Mouse (Mus musculus): Measurements from ENCODE around the gene Tbck. TPM values are rescaled to one million over a fixed set of nuclear protein-coding genes. Genes with fewer than 3 reads are reported as not detected.

The Tbck gene
- polyA plus RNA-seq, 1 experiment from 2014 or later, result 14.8 TPM

DNA sequence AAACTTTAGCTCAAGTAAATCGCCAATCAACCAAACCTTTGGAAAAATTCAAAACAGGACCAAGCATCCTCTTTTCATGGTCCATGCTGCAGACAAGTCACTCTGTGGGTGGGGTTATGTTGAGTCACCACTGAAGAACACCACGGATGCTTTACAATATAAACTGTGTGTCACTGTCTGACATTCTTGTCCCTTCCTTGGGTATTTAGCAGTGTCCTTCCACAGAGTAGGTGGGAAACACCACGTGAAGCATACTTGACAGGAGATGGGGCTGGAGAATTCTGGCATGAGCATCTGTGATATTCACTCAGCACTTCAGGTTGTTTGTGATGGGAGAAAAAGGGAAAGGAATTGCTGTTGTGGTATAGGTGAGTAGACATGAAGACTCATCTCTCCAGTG is 183.0 kb downstream of the Tbck start:
- no peaks in the 10 kb centered on the region for H3K36me3 ChIP-seq
- no peak overlapping the region for H3K4me3 ChIP-seq
- peaks cover 3% of the 10 kb centered on the region; the same call in 1 of the 2 replicates for H3K4me1 ChIP-seq
- no peaks in the 10 kb centered on the region for H3K9me3 ChIP-seq
- H3K27me3 ChIP-seq (ENCODE audit: insufficient read depth, poor library complexity, severe bottlenecking), result no peaks in the 10 kb centered on the region
- no peak for DNase-seq (ENCODE audit: low spot score)
- no peak overlapping the region for H3K27ac ChIP-seq
- 81% methylated on average over 3 of the region's 3 CpGs for WGBS

DNA sequence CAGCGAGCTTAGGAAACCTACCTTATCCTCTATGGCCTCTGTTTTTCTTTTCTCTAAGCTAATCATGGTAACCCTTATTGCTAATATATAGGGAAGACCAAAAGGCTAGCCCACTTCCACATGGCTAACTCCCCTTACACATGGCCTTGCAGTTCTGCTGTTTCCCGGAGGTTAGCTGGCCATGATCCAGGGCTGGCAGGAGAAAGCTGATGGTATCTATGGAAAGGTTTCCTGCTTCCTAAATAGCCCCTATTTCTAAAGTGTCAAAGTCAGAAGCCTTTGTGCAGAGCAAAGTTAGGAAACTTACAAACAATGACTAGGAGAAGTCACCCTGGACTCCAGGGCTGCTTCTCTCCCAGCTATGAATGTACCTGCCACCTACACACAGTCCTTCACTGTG is 184.9 kb downstream of the Tbck start:
- DNase-seq (ENCODE audit: low spot score), result no peak
- Histone ChIP-seq H3K36me3 (no peaks in the 10 kb centered on the region), H3K4me3 (no peak overlapping the region), H3K9me3 (no peaks in the 10 kb centered on the region), H3K4me1 (peaks cover 7% of the 10 kb centered on the region), H3K27me3 (ENCODE audit: insufficient read depth, poor library complexity, severe bottlenecking) (no peaks in the 10 kb centered on the region), H3K27ac (no peak overlapping the region)
- 62% methylated on average over 2 of the region's 2 CpGs for WGBS

DNA sequence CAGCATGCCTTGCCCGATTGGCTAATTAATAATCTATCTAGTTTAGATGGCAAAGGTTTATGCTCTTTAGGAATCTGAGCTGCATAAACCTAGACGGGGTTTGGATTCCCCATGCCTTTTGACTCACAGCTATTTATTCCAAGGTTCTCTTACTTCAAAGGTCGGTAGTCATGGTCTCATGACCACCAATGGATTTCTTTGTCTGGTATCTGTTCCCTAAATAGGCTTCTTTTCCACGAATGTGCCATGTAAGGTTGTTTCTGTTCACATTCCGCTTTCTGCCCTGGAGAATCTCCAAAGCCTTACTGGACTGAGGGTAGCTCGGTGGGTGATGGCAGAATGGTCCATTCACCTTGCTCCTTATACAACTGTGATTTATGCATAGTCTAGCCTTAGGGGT is 186.1 kb downstream of the Tbck start:
- Histone ChIP-seq H3K9me3 (no peaks in the 10 kb centered on the region), H3K4me1 (peaks cover 7% of the 10 kb centered on the region), H3K27me3 (ENCODE audit: insufficient read depth, poor library complexity, severe bottlenecking) (no peaks in the 10 kb centered on the region), H3K4me3 (no peak overlapping the region), H3K27ac (no peak overlapping the region), H3K36me3 (no peaks in the 10 kb centered on the region)
- 79% methylated on average over 6 of the region's 6 CpGs for WGBS
- DNase-seq (ENCODE audit: low spot score), result no peak

DNA sequence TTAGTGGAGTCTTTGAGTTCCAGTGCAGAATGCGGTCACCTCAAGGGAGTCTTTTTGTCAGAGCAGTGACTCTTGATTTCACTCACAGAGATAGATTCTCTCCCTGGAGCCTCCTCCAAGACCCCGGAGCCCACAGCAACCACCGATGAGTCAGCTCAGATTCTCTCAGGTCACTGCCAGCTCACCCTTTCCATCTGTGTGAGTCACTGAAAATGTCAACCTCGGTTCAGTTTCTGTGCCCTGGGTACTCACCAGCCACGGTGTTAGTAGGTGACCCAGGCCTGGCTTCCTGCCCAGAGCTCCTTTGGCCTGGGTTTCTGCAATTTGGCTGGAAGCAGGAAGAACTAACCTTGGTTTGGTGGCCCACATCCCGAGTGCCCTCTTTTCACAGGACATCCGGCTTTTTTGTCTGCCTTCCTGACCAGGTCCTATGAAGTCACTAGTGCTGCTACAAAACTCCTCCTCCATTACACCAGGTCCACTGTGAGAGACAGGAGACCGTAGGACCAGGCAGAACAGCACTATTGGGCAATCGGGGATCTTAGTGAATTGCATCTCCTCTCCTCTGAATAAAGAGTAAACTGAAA is 187.5 kb downstream of the Tbck start:
- DNase-seq (ENCODE audit: low spot score), result no peak

DNA sequence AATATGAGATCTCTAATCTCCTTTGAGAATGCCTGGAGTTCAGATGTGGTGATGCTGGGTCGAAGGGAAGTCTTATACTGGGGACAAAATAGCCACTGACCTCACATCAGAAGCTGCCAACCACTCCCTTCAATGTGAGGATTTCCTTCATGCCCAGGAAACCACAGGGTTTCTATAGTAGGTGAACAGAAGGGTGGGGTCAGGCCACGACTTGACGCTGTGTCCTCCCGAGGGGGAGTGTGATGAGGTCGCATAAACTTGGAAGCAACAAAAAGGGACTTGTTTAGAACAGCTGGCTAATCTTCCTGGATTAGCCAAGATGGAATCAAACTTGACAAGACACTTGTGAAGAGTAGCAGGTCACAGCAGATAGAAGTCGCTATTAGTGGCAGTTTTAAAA is 189.3 kb downstream of the Tbck start:
- 47% methylated on average over 6 of the region's 6 CpGs for WGBS
- Histone ChIP-seq H3K27me3 (ENCODE audit: insufficient read depth, poor library complexity, severe bottlenecking) (no peaks in the 10 kb centered on the region), H3K9me3 (no peaks in the 10 kb centered on the region), H3K27ac (no peak overlapping the region), H3K4me1 (peaks cover 25% of the 10 kb centered on the region), H3K36me3 (no peaks in the 10 kb centered on the region), H3K4me3 (no peak overlapping the region)
- no peak for DNase-seq (ENCODE audit: low spot score)

More for the DNA sequence above, 187.5 kb downstream of the Tbck start:
- H3K9me3 ChIP-seq, result no peaks in the 10 kb centered on the region
- H3K4me1 ChIP-seq, result peaks cover 11% of the 10 kb centered on the region
- no peak overlapping the region for H3K4me3 ChIP-seq
- no peaks in the 10 kb centered on the region for H3K27me3 ChIP-seq (ENCODE audit: insufficient read depth, poor library complexity, severe bottlenecking)
- no peaks in the 10 kb centered on the region for H3K36me3 ChIP-seq
- 75% methylated on average over 9 of the region's 9 CpGs for WGBS
- H3K27ac ChIP-seq, result peak overlapping the region; percentile 36; the same call in 1 of the 2 replicates

DNA sequence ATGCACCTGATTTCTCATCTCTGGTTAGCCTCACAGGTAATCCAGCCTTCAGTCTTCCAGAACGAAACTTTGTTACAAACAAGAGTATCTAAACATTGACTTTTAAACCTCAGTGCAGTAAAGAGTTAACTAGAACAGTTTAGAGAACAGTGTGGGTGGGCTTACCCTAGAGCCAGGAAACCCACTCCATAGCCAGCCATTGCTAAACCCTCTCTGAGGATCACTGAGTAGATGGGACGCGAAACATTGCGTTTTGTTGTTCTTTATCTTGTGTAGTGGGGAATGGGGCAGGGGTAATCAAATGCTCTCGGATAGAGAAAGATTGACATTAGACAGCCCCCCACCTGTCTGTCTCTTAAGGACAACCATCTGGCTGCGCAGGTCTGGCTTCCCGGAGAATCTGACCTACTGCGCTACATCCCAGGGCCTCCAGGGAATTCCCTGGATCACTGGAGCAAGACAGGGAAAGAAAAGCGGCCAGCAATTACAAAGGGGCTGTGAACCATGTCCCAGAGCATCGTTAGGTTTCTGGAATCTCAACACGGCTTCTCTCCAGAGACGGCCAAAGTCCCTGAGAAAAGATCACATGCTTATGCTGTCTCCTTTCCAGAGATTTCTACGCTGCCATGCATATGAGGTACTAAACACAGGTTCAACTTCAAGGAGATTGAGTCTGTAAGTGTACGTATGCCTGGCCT is 192.2 kb downstream of the Tbck start:
- H3K27ac ChIP-seq, result no peak overlapping the region
- no peaks in the 10 kb centered on the region for H3K27me3 ChIP-seq (ENCODE audit: insufficient read depth, poor library complexity, severe bottlenecking)
- H3K36me3 ChIP-seq, result no peaks in the 10 kb centered on the region
- peaks cover 25% of the 10 kb centered on the region for H3K4me1 ChIP-seq
- no peak for DNase-seq (ENCODE audit: low spot score)
- H3K9me3 ChIP-seq, result no peaks in the 10 kb centered on the region
- WGBS, result 62% methylated on average over 14 of the region's 14 CpGs
- H3K4me3 ChIP-seq, result 0 out of 2 replicates have a peak overlapping the region, but pooled peaks have one; percentile 1

DNA sequence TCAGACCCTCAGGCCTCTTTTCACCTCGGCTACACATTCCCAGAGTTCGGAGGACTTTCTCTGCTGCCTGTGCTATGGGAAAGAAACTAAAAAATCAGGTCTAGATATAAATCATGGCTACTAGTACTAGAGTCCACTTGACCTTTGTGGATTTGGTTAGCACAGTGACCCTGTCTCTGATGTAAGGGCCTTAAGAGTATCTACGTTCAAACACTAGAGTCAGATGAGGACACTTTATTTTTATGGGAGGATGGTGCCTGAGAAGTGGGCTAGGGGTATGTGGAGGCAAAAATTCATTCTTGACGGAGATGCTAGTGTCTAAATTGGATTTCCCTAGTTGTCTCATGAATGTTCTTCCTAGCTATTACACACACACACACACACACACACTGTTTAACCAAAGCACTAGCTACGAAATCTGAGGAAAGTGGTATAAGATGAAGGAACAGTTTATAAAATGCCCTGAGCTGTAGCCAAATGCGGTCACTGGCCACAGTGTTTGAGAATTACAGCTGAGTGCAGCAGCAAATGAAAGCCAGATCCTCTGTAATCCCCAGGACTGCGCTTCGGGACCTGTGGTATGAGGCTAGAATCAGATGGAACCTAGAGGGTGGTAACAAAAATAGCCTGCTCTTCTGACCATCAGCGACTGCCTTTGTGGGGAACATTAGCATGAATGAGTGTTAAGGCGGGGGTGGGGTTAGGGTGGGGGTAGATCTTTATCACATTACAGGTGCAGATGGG is 193.2 kb downstream of the Tbck start:
- Histone ChIP-seq H3K4me1 (peaks cover 22% of the 10 kb centered on the region), H3K27me3 (ENCODE audit: insufficient read depth, poor library complexity, severe bottlenecking) (no peaks in the 10 kb centered on the region), H3K36me3 (no peaks in the 10 kb centered on the region), H3K9me3 (no peaks in the 10 kb centered on the region), H3K4me3 (no peak overlapping the region), H3K27ac (peak overlapping the region; percentile 31)
- 44% methylated on average over 10 of the region's 10 CpGs for WGBS
- no peak for DNase-seq (ENCODE audit: low spot score)

DNA sequence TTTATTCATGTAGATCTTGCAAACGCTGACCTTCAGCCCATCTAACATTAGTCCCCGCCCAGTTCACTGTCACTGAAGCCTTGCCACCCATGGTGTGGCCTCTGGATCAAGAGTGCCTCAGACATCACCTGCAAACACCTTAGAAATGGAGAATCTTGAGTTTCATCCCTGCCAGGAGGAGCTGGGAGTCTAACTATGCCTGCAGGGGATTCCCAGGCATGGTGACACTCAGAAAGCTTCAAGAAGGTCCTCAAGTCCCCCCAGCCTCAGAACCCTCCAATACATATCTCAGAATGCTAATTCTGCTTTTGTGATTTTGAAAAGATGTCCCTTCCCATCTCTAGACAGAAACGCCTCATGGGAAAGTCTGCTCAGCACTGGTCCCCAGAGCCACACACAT is 196.4 kb downstream of the Tbck start:
- Histone ChIP-seq H3K27me3 (ENCODE audit: insufficient read depth, poor library complexity, severe bottlenecking) (no peaks in the 10 kb centered on the region), H3K4me3 (no peak overlapping the region), H3K27ac (no peak overlapping the region), H3K36me3 (no peaks in the 10 kb centered on the region), H3K4me1 (peaks cover 27% of the 10 kb centered on the region), H3K9me3 (no peaks in the 10 kb centered on the region)
- 74% methylated on average over 3 of the region's 3 CpGs for WGBS
- DNase-seq (ENCODE audit: low spot score), result no peak

DNA sequence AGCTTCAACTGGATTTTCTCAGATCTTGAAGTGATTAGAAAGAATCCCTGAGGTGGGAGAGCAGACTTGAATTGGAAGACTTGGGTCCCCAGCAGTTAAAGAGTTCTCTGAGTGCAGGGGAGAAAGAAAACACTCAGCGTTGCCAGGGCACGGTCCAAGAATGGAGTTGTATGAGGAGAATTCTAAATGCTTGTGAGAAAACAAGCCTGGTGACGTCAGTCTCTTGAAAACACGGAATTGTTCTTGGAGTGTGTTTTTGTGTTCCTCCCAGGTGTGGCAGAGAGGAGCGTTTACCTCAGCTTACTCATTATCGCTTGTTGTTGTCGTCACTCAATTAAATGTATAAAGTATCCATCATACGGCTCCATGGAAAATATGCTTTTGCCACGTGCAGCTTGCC is 196.9 kb downstream of the Tbck start:
- peaks cover 27% of the 10 kb centered on the region for H3K4me1 ChIP-seq
- H3K27me3 ChIP-seq (ENCODE audit: insufficient read depth, poor library complexity, severe bottlenecking), result no peaks in the 10 kb centered on the region
- 81% methylated on average over 9 of the region's 9 CpGs for WGBS
- no peak for DNase-seq (ENCODE audit: low spot score)
- H3K36me3 ChIP-seq, result no peaks in the 10 kb centered on the region
- H3K27ac ChIP-seq, result no peak overlapping the region
- no peaks in the 10 kb centered on the region for H3K9me3 ChIP-seq
- H3K4me3 ChIP-seq, result no peak overlapping the region

DNA sequence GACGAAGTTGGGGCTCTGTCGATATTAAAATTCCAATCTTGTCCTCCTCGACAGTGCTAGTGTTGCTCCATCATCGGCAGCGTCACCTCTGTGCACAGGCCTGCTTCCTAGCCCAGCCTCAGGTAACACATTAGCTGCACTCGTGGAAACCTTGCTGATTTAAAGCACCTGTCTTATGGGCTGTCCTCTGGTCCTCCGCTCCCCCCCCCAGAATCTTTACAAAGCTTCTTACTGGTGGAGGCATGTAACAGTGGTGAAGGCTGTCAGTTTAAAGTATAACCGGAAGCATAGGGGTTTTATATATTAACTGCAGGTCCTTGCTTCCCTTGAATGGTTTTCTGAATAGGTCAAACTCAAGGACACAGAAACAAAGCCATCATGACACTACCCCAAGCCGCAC is 199.3 kb downstream of the Tbck start:
- WGBS, result 80% methylated on average over 9 of the region's 9 CpGs

DNA sequence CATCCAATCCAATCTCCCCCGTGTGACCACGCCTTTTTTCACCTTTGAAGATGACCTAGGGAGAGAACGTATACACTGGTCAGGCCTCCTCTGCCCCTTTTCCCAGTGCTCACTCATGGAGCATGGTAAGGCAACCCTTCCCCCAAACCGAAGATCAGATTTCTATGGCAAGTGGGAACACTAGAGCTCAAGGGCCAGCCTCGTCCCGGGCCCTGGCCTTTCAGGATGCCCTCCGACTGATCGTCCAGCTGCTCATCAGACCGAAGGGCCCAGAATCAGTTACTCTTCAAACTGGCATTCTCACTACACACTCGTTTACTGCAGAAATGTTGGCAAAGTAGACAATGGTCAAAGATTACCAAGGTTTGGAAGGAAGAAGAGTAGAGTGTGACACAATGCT is 200.5 kb downstream of the Tbck start:
- H3K9me3 ChIP-seq, result no peaks in the 10 kb centered on the region
- H3K4me3 ChIP-seq, result no peak overlapping the region
- WGBS, result 72% methylated on average over 10 of the region's 10 CpGs

More for the DNA sequence above, 199.3 kb downstream of the Tbck start:
- Histone ChIP-seq H3K4me3 (no peak overlapping the region), H3K27ac (no peak overlapping the region), H3K27me3 (ENCODE audit: insufficient read depth, poor library complexity, severe bottlenecking) (no peaks in the 10 kb centered on the region), H3K9me3 (no peaks in the 10 kb centered on the region), H3K36me3 (0 out of 2 replicates have a peak, but pooled peaks cover 5% of the 10 kb centered on the region), H3K4me1 (peaks cover 17% of the 10 kb centered on the region)
- no peak for DNase-seq (ENCODE audit: low spot score)

DNA sequence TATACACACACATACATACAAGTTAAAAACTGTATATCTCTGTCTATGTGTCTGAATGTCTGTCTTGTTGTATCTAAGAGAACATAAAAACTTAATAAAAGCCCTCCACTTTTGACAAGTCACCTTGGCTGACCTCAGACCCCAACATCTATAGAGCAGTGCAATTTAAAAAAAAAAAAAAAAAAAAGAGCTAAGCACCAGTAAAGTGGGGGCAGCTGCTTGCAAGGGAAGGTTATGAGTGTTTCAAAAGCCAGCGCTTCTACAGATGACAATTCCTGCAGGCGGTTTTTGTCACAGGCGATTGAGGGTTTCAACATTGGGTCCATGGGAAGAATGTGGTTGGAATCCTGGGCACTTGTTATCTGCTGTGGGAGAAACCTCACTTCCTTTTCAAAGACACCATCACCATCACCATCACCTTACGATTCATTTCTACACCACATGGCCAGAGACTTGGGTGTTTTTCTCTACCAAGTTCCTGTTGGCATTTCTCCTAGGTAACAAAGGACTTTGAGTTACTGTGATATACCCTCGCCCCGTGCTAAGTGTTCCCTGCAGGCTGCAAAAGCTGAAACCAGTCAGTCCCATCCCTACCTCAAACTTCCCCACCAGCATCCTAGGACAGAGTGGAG is 202.6 kb downstream of the Tbck start:
- Histone ChIP-seq H3K4me1 (peaks cover 17% of the 10 kb centered on the region), H3K27me3 (ENCODE audit: insufficient read depth, poor library complexity, severe bottlenecking) (no peaks in the 10 kb centered on the region), H3K27ac (no peak overlapping the region), H3K4me3 (no peak overlapping the region), H3K9me3 (no peaks in the 10 kb centered on the region), H3K36me3 (0 out of 2 replicates have a peak, but pooled peaks cover 9% of the 10 kb centered on the region)
- no peak for DNase-seq (ENCODE audit: low spot score)
- 67% methylated on average over 6 of the region's 6 CpGs for WGBS

More for the DNA sequence above, 200.5 kb downstream of the Tbck start:
- Histone ChIP-seq H3K27me3 (ENCODE audit: insufficient read depth, poor library complexity, severe bottlenecking) (no peaks in the 10 kb centered on the region), H3K4me1 (peaks cover 17% of the 10 kb centered on the region), H3K27ac (no peak overlapping the region), H3K36me3 (0 out of 2 replicates have a peak, but pooled peaks cover 5% of the 10 kb centered on the region)
- no peak for DNase-seq (ENCODE audit: low spot score)

Data from heart, embryonic 10.5 days (tissue).